Mouse (Mus musculus) central nervous system, embryonic 11.5 days (tissue): ENCODE data around the gene Dppa1. TPM values are rescaled to one million over a fixed set of nuclear protein-coding genes. Genes with fewer than 3 reads are reported as not detected.

Source experiments
- polyA plus RNA-seq: library from polyadenylated mRNA; depleted of rRNA; stranded (reverse); fragments of >200 nt; gene quantifications from 2 replicates; pipeline ENCODE4 v1.2.3, GENCODE M21; 2012; rRNA removed

Gene Dppa1
- polyA plus RNA-seq: not detected in 2 replicates

DNA sequence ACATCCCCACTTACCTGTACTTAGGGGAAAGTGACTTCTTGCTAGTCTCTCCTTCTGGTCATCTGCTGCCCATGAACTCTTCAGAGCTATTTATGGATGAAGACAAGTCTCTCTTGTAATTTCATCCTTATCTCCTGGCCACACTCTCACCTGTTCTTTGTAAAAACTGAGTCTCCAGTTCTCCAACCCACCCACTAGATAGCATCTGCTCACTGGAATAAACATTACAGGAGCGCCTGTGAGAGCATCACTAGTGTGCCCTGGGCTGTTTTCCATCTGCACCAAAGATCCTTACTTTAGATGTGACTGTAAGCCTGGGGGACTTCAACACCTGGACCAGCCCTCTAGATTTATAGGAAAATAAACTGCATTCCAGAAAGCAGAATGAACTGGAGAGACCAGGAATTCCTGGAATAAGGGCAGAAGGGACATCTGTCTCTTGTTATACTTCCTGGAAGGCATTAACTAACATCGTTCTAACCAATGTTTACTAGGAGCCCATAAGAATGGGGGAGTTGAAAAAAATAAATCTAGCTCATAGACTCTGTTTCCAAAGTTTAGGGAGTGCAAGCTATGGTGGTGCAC lies at the start of gene Dppa1:
Gene Dppa1 (minus strand): TSS at position 51 of the 585 bp plus-strand sequence.

DNA sequence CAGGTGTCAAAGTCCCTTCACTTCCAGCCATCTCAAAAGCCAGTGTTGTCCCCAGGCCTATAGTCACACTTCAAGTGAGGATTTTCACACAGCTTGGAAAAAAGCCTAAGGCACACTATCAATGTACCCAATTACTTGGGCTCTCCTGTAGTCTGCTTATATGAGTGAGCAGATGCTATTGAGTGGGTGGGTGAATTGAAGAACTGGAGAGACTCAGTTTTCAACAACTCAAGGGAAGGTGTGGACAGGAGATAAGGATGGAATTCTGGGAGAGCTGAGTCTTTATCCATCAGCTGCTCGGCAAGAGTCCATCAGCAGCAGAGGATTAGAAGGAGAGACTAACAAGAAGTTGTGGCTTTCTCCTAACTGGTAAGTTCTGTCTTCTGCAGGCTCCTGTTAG lies 57.7 kb downstream of the Dppa1 start, which contains the start of gene BC053393:
Gene BC053393 (plus strand): TSS at position 210 of the 400 bp plus-strand sequence.

Other genes starting within 250 kb of the Dppa1 start
- gene Itk, start 239.7 kb downstream of the Dppa1 start, polyA plus RNA-seq: 0.06 TPM in 1 of 2 replicates, not detected in the other
- 0.02 TPM in 1 of 2 replicates, not detected in the other for gene Fam71b, start 232.7 kb downstream of the Dppa1 start, polyA plus RNA-seq
- 58.8 and 65.3 TPM in 2 replicates for gene Med7, start 192.3 kb downstream of the Dppa1 start, polyA plus RNA-seq
- gene Havcr2, start 174.3 kb downstream of the Dppa1 start, polyA plus RNA-seq: 0.15 and 0.22 TPM in 2 replicates
- gene Gm12169, start 105.0 kb downstream of the Dppa1 start, polyA plus RNA-seq: not detected in 2 replicates
- 0.02 and 0.04 TPM in 2 replicates for gene BC053393, start 57.7 kb downstream of the Dppa1 start, polyA plus RNA-seq
- 0.29 and 0.76 TPM in 2 replicates for gene Timd2, start 77.8 kb upstream of the Dppa1 start, polyA plus RNA-seq
- 0.04 and 0.21 TPM in 2 replicates for gene Havcr1, start 105.8 kb upstream of the Dppa1 start, polyA plus RNA-seq
- 0.25 and 0.40 TPM in 2 replicates for gene Timd4, start 181.5 kb upstream of the Dppa1 start, polyA plus RNA-seq